Mouse (Mus musculus): Measurements from ENCODE around the gene Tgoln1. TPM values are rescaled to one million over a fixed set of nuclear protein-coding genes. Genes with fewer than 3 reads are reported as not detected.

Gene Tgoln1
- total RNA-seq, 2 experiments from 2014 or later: 80.3 to 85.0 TPM

DNA sequence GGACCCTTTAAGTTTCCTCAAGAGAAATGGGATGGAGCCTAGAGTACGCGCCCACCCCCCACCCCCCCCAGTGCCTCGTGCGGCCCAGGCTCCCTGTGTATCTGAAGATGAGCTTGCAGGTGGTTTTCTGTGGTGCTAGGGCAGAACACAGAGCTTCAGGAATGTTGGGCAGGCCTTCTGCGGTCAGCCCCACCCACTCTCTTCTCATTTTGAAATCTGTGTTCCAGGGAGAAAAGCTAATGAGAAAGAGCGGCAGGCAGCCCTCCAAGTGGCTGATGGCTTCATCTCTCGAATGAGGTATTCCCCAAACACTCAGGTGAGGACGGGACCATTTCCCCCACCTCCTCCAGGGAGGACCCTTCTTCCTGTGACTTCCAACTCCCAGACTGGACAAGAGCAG lies 56.0 kb downstream of the Tgoln1 start:
- DNase-seq (ENCODE audit: extremely low spot score in 1 of 2, low spot score in 1 of 2): no peak

Other genes starting within 250 kb of the Tgoln1 start
- 1 to 10 TPM; 3.9 to 4.6 TPM for gene Vamp5, start 236.5 kb downstream of the Tgoln1 start, total RNA-seq (2021)
- 10 to 100 TPM; 14.3 to 16.2 TPM for gene Vamp8, start 226.3 kb downstream of the Tgoln1 start, total RNA-seq (2021)
- 10 to 100 TPM; 19.8 to 22.4 TPM for gene Ggcx, start 202.7 kb downstream of the Tgoln1 start, total RNA-seq (2021)
- gene Mat2a, start 177.4 kb downstream of the Tgoln1 start, total RNA-seq (2021): 100 to 1,000 TPM; 155 to 171 TPM
- gene Sh2d6, start 95.3 kb downstream of the Tgoln1 start, total RNA-seq (2021): 1 to 10 TPM in 1 of 2 experiments, under 1 TPM in 1; 0.62 to 1.3 TPM
- gene Capg, start 72.6 kb downstream of the Tgoln1 start, total RNA-seq (2021): 1 to 10 TPM; 3.5 to 4.0 TPM
- gene Elmod3, start 18.6 kb downstream of the Tgoln1 start, total RNA-seq (2021): 10 to 100 TPM; 22.0 to 23.4 TPM
- gene Retsat, start 18.5 kb downstream of the Tgoln1 start, total RNA-seq (2021): 10 to 100 TPM; 57.8 to 58.7 TPM
- gene Tcf7l1, start 172.3 kb upstream of the Tgoln1 start, total RNA-seq (2021): 1 to 10 TPM; 3.3 to 4.6 TPM

All from layer of hippocampus, postnatal 25 days (tissue).